Mouse (Mus musculus) gastrocnemius, postnatal 25 days (tissue): ENCODE measurements around the gene Rusc1. TPM values are rescaled to one million over a fixed set of nuclear protein-coding genes. Genes with fewer than 3 reads are reported as not detected.
A peak's percentile ranks its signal among the peaks of the same experiment; 100 is the strongest.

Experiments
- DNase-seq: peaks from one replicate; pipeline ENCODE4 v3.0.0; 2022
- long read RNA-seq, 2 experiments: library from polyadenylated mRNA; stranded (forward); transcript quantifications; one replicate each; pipeline ENCODE4 v2.0.0; 2021
- total RNA-seq, 2 experiments: library from RNA; stranded (reverse); gene quantifications; 1 replicate in 1 of 2; 2 replicates in 1 of 2; pipeline ENCODE4 v1.2.3; 2021

The Rusc1 gene
- 10 to 100 TPM; 17.7 to 19.6 TPM for total RNA-seq
- long read RNA-seq, experiment 1, partial matches to known transcripts = 1 of 6 reads
- long read RNA-seq, experiment 1, other reads (novel, unspliced or antisense) = 4 of 6 reads
- long read RNA-seq, experiment 2, partial matches to known transcripts = 16 of 23 reads
- long read RNA-seq, experiment 2, other reads (novel, unspliced or antisense) = 5 of 23 reads

DNA sequence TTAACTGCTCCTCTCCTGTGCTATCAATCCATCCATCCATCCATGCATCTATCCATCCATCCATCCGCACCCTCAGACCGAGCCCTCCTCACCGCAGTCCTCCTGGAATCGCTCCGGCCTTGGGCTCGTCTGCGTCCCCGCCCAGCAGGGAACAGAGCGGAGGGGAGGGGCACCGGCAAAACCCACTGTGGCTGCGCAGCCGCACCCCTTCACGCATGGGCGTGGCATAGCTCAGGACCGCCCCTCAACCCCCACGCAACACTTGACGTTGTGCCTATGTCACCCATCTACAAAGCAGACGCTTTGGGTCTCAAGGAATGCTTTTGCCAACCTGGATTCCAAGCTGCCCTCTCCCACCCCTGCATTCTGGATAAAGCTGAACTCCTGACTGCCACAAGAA lies at the start of gene Rusc1:
Gene Rusc1, minus strand, starts transcription at position 137 of the 400 bp plus-strand sequence.
- DNase-seq = peak; percentile 83

- DNase-seq = no peak
Measured at GRCm38 (mm10) chr3:89136365-89136764, 43.3 kb upstream of the Rusc1 start.

DNA sequence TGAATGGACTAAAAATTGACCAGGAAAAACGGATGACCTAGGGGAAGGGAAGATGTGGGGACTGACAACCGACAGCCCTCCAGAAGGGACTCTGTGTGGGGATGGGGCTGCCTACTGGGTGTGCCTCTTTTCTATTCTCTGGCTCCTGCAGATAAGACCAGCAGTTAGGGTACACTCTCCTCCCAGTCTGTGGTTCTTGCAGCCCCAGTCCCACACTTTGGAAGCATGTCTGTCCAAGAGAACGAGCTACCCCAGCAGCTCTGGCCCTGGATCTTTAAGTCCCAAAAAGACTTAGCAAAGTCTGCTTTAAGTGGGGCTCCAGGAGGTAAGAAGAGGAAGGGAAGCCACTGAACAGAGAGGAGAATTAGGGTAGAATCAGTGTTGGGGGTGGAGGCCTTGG lies 42.8 kb upstream of the Rusc1 start, which contains the start of gene Pklr:
Gene Pklr, plus strand, starts transcription at position 185 of the 400 bp plus-strand sequence.
- no peak for DNase-seq

- no peak for DNase-seq
Measured at GRCm38 (mm10) chr3:89133752-89134151, 40.6 kb upstream of the Rusc1 start.

- DNase-seq = no peak
Measured at GRCm38 (mm10) chr3:89133063-89133450, 39.9 kb upstream of the Rusc1 start.

DNA sequence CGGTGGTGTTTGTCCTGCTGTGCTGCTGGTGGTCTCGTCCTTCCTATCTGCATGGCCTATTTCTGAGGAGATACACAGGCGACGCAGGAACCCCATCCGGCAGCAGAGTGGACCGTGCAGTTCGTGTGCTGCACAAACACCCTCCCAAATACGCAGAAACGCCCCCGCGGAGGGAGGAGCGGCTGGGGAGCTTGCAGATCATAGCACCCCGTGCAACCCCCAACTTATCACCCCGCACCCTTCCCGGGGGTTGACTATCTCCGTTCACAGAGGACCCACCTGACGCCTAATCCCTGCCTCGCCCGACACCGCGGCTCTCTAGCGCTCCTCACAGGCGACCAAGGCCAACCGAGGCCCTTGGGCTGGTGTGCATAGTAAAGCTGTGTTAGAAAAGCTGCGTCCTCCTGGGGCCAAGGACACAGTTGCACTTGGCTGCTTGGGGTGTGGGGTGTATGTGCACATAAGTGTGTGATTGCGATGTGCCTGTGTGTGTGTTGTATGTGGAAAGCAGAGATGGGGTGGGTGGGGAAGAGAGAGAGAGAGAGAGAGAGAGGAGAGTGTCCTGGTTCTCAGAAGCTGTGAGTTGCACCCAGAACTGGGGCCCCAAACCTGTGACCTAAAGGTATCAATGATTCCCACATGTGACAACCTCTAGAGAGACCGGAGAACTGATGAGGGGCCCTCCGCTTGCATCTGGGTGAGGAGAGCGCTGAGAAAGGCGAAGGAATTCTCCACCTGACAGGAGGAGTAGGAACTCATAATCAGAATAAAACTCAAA lies 39.4 kb upstream of the Rusc1 start:
- no peak for DNase-seq

DNA sequence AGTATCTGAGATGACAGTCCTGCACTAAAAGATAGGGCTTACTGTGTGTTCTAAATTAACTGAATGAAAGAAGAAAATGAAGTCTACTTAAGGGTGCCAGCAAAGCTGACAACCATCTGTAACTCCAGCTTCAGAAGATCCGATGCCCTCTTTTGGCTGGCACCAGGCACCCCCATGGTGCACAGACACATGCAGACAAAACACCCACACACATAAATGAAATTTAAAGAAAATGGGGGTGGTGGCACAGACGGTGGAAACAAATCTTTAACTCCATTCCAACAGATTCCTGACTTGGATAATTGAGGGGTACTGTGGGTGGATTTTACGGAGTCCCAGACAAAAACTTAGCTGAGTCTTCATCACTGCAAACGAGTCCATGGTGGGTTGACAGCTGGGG lies 38.7 kb upstream of the Rusc1 start:
- no peak for DNase-seq

DNA sequence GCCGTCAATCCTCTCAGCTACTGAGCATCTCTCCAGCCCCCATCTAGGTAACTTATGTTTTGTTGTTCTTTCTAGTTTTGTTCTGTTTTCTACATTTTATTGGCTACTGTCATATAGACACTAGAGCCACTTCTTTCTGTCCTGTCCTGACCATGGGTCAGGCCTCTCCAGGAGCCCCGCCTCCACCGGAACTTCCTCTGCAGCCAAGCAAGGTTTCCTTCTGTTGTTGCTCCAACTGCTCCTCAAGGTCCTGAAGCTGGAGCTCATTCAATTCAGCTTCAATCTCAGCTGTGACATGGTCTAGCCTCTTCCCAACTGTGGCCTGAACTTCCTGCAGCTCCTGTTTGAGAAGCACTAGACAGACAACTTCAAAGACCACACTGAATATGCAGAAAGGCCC lies 36.8 kb upstream of the Rusc1 start:
- DNase-seq = no peak

DNA sequence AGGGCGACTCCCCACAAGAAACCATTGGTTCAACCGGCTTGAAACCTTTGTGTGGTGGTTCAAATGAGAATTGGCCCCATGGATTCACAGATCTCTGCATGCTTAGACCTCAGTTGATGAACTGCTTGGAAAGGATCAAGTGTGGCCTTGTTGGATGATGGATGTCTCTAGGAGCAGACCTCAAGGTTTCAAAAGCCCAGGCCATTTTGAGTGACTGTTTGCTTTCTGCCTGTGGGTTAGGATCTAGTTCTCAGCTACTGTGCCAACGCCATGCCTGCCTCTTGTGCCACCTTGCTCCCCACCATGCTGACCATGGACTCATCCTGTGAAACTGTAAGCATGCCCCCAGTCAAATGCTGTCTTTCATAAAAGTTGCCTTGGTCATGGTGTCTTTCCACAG lies 32.9 kb upstream of the Rusc1 start:
- DNase-seq = no peak

GRCm38 (mm10) chr3:89124241-89124640 lies 31.1 kb upstream of the Rusc1 start:
- no peak for DNase-seq

DNA sequence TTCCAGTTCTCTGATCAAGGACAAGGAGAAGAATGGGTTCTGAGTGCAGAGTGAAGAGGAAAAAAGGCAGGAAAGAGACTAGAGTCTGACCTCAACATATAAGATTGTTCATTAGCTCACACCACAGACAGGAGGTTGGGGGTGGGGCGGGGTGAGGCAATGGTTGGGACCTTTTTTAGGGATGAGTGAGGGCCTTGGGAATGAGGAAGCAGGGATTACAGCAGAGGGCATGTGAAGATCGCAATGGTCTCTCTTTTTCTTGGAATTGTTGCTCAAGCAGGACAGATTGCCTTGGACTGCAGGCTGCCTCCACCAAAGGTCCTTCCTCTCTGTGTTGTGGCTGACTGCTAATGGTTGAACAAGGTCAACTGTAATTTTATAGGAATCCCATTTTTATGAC lies 30.2 kb upstream of the Rusc1 start:
- DNase-seq = peak; percentile 47

DNA sequence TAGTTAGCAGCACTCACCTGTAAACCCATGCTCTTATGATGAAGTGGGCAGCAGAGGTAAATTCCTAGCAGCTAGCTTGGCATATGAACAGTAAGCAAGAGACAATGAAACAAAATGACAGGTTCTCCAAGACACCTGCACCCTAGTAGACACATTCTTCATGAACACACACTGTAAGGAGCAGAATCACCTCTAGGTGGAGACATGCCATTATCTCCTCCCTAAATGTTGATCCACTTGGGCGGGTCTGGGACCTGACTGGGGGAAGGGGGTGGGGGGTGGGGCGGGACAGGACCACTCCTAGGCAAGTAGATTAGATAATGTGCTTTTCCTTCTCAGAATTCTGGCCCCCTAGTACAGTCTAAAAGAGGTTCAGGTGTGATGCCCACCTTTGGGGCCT lies 22.4 kb upstream of the Rusc1 start:
- no peak for DNase-seq

DNA sequence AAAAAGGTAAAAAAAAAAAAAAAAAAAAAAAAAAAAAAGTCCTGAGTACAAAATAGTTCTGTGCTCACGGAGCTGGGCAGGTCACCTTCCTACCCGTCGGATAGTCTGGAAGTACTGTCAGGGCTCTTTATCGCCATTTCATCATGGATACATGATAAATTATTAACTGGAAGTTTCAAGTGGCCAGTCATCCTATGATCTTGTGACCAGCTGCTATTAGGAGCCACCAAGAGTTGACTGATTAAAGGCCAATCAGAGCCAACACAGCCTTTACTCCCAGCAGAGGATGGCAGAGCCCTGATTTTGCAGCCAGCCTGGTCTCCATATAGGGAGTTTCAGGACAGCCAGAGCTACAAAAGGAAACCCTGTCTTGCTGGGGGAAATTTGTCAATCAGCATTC lies 19.9 kb upstream of the Rusc1 start:
- no peak for DNase-seq

GRCm38 (mm10) chr3:89108146-89108545 lies 15.0 kb upstream of the Rusc1 start:
- DNase-seq = no peak

GRCm38 (mm10) chr3:89107545-89107944 lies 14.4 kb upstream of the Rusc1 start:
- no peak for DNase-seq

- no peak for DNase-seq
Measured at GRCm38 (mm10) chr3:89106881-89107280, 13.8 kb upstream of the Rusc1 start.

- no peak for DNase-seq
Measured at GRCm38 (mm10) chr3:89103291-89103595, 10.1 kb upstream of the Rusc1 start.

DNA sequence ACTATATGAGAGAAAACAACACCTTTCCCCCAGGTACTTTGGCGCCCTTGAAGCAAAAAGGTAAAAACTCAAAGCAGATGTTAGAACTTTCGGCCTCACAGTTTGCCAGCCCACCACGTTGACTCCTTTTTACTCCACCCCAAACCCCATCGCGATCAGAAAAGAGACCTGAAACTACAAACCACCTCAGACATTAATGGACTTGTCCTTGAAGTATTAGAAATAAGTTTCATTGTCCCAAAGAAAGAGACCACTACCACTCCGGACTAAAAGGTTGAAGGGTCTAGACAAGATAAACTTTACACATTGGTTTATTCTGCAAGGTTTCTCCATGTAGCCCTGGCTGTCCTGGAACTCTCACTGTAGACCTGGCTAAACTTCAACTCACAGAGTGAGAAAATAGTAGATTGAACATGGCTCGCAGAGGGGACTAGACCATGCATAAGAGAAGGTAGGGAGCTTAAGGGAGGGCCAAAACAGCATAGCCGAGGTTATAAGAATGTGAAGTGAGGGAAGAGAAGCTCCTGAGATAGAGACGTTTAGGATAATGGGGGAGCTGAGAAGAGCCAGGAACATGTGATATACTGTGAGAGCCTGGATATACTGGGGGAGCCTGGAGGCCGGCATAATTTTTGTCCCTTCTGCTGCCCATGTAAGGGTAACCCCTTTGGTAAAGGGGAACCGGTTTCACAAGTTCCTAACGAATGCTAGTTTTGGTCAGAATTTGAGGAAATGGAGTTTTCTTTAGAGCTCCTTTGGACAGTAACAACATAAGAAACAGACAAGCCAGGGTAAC lies 9.6 kb upstream of the Rusc1 start:
- DNase-seq = no peak

- peak; percentile 96 for DNase-seq
Measured at GRCm38 (mm10) chr3:89101812-89102494, 8.8 kb upstream of the Rusc1 start, which contains the start of gene Fdps. Fdps (minus strand) TSS chr3:89101959.

DNA sequence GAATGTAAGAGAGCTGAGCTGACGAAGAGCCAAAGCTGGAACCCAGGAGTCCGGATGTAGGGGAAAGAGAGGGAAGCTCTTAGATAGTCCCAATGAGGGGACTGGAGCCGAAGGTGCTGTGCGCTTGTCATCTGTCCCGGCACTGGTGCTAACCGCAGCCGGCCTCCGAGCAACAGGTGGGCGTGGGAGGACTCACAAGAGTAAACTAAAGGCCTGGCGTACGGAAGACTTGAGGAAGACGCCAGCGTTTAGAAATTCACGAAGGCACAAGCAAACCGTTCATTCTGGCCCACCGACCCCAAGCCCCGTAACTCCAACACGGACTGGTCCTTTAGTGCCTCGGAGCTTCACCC lies 8.3 kb upstream of the Rusc1 start:
- DNase-seq = no peak

- no peak for DNase-seq
Measured at GRCm38 (mm10) chr3:89100811-89101210, 7.7 kb upstream of the Rusc1 start, which contains the start of gene Gm43738. Gm43738 (minus strand) TSS chr3:89101099.

GRCm38 (mm10) chr3:89094021-89094420 lies 910 bp upstream of the Rusc1 start:
- DNase-seq = no peak
